Mouse (Mus musculus) thymus, adult 2 months (tissue): Measurements from ENCODE around the gene Myo5a. TPM values are rescaled to one million over a fixed set of nuclear protein-coding genes. Genes with fewer than 3 reads are reported as not detected.

ENCODE experiments used
- DNase-seq: peaks from one replicate; pipeline ENCODE4 v3.0.0; 2021
- H3K27ac ChIP-seq: fragments of 200-500 bp; 2 replicates; pipeline ENCODE4 v1.5.1; 2012; ENCODE audit warnings: low read length, control low read depth; ENCODE audit not compliant: control insufficient read depth, insufficient read depth
- H3K27me3 ChIP-seq: fragments of 200-500 bp; 2 replicates; pipeline ENCODE4 v1.6.1; 2012; ENCODE audit warnings: mild to moderate bottlenecking, low read length, moderate library complexity, mixed read lengths; ENCODE audit not compliant: control insufficient read depth, insufficient read depth
- H3K36me3 ChIP-seq: fragments of 200-500 bp; 2 replicates; pipeline ENCODE4 v1.6.1; 2012; ENCODE audit warnings: mild to moderate bottlenecking, low read length, moderate library complexity; ENCODE audit not compliant: control insufficient read depth, insufficient read depth
- H3K4me1 ChIP-seq: fragments of 200-500 bp; replicated peaks from 2 replicates; pipeline ENCODE4 v1.6.1; 2012; ENCODE audit warnings: low read length; ENCODE audit not compliant: control insufficient read depth, insufficient read depth
- H3K4me3 ChIP-seq: fragments of 200-500 bp; 2 replicates; pipeline ENCODE4 v1.5.1; 2012; ENCODE audit warnings: mild to moderate bottlenecking, low read length, control low read depth, moderate library complexity; ENCODE audit not compliant: control insufficient read depth, insufficient read depth
- CTCF ChIP-seq: fragments of 200-500 bp; IDR thresholded peaks from 2 replicates; pipeline ENCODE4 v1.5.1; 2012; ENCODE audit warnings: mild to moderate bottlenecking, control low read depth, low read length, moderate library complexity, borderline replicate concordance; ENCODE audit not compliant: control insufficient read depth, poor library complexity, insufficient read depth; ENCODE audit errors: extremely low read depth
- POLR2A ChIP-seq: fragments of 200-500 bp; IDR thresholded peaks from 2 replicates; pipeline ENCODE4 v1.6.1; 2012; ENCODE audit warnings: mild to moderate bottlenecking, low read length, control low read depth, moderate library complexity; ENCODE audit not compliant: control insufficient read depth, poor library complexity, insufficient read depth; ENCODE audit errors: extremely low read depth
- WGBS: fragments of 180-500 bp; shearing (Covaris S2); methylation state at CpG from one replicate; pipeline ENCODE4 v1.1.7; 2018; 5-methylcytosine and 5-hydroxymethylcytosine counted together
- polyA plus RNA-seq: library from polyadenylated mRNA; depleted of rRNA; stranded (reverse); fragments of >200 nt; gene quantifications from 2 replicates; pipeline ENCODE4 v1.2.3, GENCODE M21; 2012

Myo5a gene
- polyA plus RNA-seq, 1 experiment: 8.3 TPM

- no peak overlapping the region for H3K4me3 ChIP-seq
- TF ChIP-seq POLR2A (no peak), CTCF (no peak)
- H3K4me1 ChIP-seq: peaks cover 7% of the 10 kb centered on the region
- no peak overlapping the region for H3K27ac ChIP-seq
- H3K36me3 ChIP-seq: peaks cover 5% of the 10 kb centered on the region; the same call in 1 of the 2 replicates
- WGBS: 96% methylated on average over 2 of the region's 2 CpGs
- DNase-seq: no peak
- no peaks in the 10 kb centered on the region for H3K27me3 ChIP-seq
Measured at GRCm38 (mm10) chr9:75043191-75043590, 27.6 kb upstream of the Myo5a start.

DNA sequence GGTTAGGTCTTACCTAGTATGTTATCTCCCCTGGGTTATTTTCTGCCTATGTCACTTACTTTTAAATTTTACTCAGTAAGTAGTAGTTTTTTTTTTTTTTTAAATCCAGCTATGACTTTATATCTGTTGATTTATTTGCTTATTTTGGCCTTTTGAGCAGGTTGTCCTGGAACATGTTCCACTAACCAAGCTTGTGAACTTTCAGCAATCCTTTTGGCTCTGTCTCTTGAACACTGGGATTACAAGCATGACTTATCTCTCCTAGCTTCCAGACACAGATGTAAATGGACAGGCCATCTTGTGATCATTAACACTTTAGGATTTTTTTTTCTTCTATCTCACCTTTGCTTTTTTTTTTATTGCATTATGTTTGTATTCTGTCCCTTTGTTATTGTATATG is 23.7 kb upstream of the Myo5a start:
- no peak for DNase-seq
- no peak for TF ChIP-seq CTCF
- TF ChIP-seq POLR2A: no peak
- H3K27me3 ChIP-seq: no peaks in the 10 kb centered on the region
- peaks cover 5% of the 10 kb centered on the region; the same call in 1 of the 2 replicates for H3K36me3 ChIP-seq
- no peak overlapping the region for H3K27ac ChIP-seq
- H3K4me1 ChIP-seq: 0 out of 2 replicates have a peak, but pooled peaks cover 3% of the 10 kb centered on the region
- H3K4me3 ChIP-seq: no peak overlapping the region

DNA sequence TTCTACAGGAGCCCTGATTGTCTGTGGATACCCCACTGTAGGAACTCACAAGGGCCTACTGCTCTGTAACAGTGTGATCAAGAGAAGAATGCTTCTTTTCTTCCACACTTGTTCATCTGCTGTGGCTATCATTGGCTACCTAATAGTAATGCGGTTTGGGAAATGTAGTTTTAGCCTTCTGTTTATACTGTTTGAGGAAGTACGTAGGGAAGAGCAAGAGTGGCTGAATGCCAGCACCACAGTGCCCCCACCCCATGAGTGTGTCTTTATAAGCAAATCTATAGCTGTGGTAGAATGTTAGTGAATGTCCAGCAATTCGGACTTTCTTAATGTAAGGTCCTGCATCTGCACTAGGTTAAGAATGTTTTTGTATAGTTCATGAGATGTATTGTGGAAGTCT is 21.7 kb upstream of the Myo5a start:
- Histone ChIP-seq H3K27me3 (no peaks in the 10 kb centered on the region), H3K4me1 (0 out of 2 replicates have a peak, but pooled peaks cover 3% of the 10 kb centered on the region), H3K4me3 (no peak overlapping the region), H3K27ac (no peak overlapping the region), H3K36me3 (no peaks in the 10 kb centered on the region)
- TF ChIP-seq CTCF (no peak), POLR2A (no peak)
- DNase-seq: no peak
- WGBS: 74% methylated on average over 3 of the region's 3 CpGs

GRCm38 (mm10) chr9:75050003-75050402 is 20.8 kb upstream of the Myo5a start:
- Histone ChIP-seq H3K27ac (no peak overlapping the region), H3K4me1 (0 out of 2 replicates have a peak, but pooled peaks cover 3% of the 10 kb centered on the region), H3K4me3 (no peak overlapping the region), H3K36me3 (no peaks in the 10 kb centered on the region; the same call in 1 of the 2 replicates), H3K27me3 (no peaks in the 10 kb centered on the region)
- WGBS: 33% methylated on average over 3 of the region's 3 CpGs
- DNase-seq: peak; percentile 66
- TF ChIP-seq POLR2A (no peak), CTCF (no peak)

GRCm38 (mm10) chr9:75051841-75052240 is 19.0 kb upstream of the Myo5a start:
- Histone ChIP-seq H3K27me3 (no peaks in the 10 kb centered on the region), H3K4me3 (no peak overlapping the region), H3K4me1 (no peaks in the 10 kb centered on the region), H3K36me3 (peaks cover 7% of the 10 kb centered on the region), H3K27ac (no peak overlapping the region)
- 96% methylated on average over 4 of the region's 4 CpGs for WGBS
- no peak for TF ChIP-seq POLR2A
- TF ChIP-seq CTCF: no peak
- DNase-seq: no peak

GRCm38 (mm10) chr9:75055046-75055445 is 15.8 kb upstream of the Myo5a start:
- WGBS: 96% methylated on average over 5 of the region's 5 CpGs
- Histone ChIP-seq H3K4me1 (no peaks in the 10 kb centered on the region), H3K4me3 (no peak overlapping the region), H3K27me3 (no peaks in the 10 kb centered on the region), H3K36me3 (peaks cover 33% of the 10 kb centered on the region), H3K27ac (no peak overlapping the region)
- no peak for TF ChIP-seq CTCF
- no peak for TF ChIP-seq POLR2A
- DNase-seq: no peak

DNA sequence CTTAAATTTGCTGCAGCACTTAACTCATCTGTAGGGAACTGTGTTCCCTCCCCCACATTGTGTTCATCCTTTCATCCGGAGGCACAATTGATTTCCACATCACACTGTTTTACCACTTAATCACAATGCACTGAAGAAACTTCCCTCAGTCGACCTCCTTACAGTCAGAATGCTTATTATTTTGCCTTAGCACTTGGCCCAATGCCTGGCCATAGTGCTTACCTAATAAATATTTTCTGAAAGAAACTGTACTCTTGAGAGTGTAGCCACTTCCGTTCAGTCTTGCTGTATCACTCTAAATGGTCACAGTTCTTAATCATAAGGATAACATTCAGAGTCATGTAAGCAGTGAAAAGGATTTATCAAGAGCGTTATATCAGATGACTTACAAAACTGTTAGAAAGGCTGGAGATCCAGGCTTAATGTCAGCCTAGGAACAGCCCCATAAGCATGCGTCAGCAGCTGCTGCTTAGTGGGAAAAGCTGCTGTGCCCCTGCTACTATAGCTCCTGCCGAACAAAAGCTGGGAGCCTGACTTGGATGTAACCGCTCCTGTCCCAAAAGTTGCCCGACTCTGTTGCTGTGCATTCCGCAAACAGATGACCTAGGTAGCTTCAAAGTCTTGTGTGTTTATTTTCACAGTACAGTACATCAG is 6.0 kb upstream of the Myo5a start:
- 83% methylated on average over 9 of the region's 9 CpGs for WGBS
- TF ChIP-seq CTCF (no peak), POLR2A (no peak)
- Histone ChIP-seq H3K27ac (no peak overlapping the region), H3K4me1 (no peaks in the 10 kb centered on the region), H3K36me3 (peaks cover under 1% of the 10 kb centered on the region; the same call in 1 of the 2 replicates), H3K27me3 (no peaks in the 10 kb centered on the region), H3K4me3 (no peak overlapping the region)
- no peak for DNase-seq
